Mouse (Mus musculus) heart, postnatal 0 days (tissue): Measurements from ENCODE around the gene Dzip3. TPM values are rescaled to one million over a fixed set of nuclear protein-coding genes. Genes with fewer than 3 reads are reported as not detected.

Experiments
- ATAC-seq: fragments of 200-750 bp; cut with Nextera tagmentation; 2 replicates; pipeline ENCODE4 v1.8.0; 2017; ENCODE audit warnings: low read depth, moderate number of reproducible peaks, moderate library complexity; ENCODE audit not compliant: insufficient read depth
- DNase-seq: peaks from one replicate; pipeline ENCODE4 v3.0.0-alpha.2; 2016; ENCODE audit warnings: low spot score
- H3K27ac ChIP-seq: fragments of 300-500 bp; sonication (generic); 2 replicates; pipeline ENCODE4 v1.5.1; 2014; ENCODE audit warnings: low read depth, mild to moderate bottlenecking
- H3K27me3 ChIP-seq: fragments of 300-500 bp; sonication (generic); 2 replicates; pipeline ENCODE4 v1.6.1; 2014; ENCODE audit warnings: low read length, mixed read lengths; ENCODE audit not compliant: control insufficient read depth, insufficient read depth
- H3K36me3 ChIP-seq: fragments of 300-500 bp; sonication (generic); replicated peaks from 2 replicates; pipeline ENCODE4 v1.6.1; 2014; ENCODE audit warnings: low read length, mixed read lengths; ENCODE audit not compliant: control insufficient read depth, insufficient read depth
- H3K4me1 ChIP-seq: fragments of 300-500 bp; sonication (generic); 2 replicates; pipeline ENCODE4 v1.6.1; 2014; ENCODE audit warnings: antibody characterized with exemption; ENCODE audit not compliant: control insufficient read depth, insufficient read depth
- H3K4me2 ChIP-seq: fragments of 300-500 bp; sonication (generic); 2 replicates; pipeline ENCODE4 v1.6.1; 2014; ENCODE audit warnings: low read depth, mild to moderate bottlenecking, low read length, moderate library complexity
- H3K4me3 ChIP-seq: fragments of 300-500 bp; sonication (generic); 2 replicates; pipeline ENCODE4 v1.5.1; 2014; ENCODE audit warnings: low read depth, low read length
- H3K9ac ChIP-seq: fragments of 300-500 bp; sonication (generic); replicated peaks from 2 replicates; pipeline ENCODE4 v1.6.1; 2014; ENCODE audit warnings: low read depth, low read length, mixed read lengths
- H3K9me3 ChIP-seq: fragments of 300-500 bp; sonication (generic); replicated peaks from 2 replicates; pipeline ENCODE4 v1.6.1; 2016; ENCODE audit warnings: low read length; ENCODE audit not compliant: control insufficient read depth
- CTCF ChIP-seq: IDR thresholded peaks from 2 replicates; pipeline ENCODE4 v1.5.1; 2016; ENCODE audit warnings: antibody characterized with exemption, control low read depth, low read depth
- EP300 ChIP-seq: IDR thresholded peaks from 2 replicates; pipeline ENCODE4 v1.6.1; 2016; ENCODE audit warnings: antibody characterized with exemption, low read depth
- WGBS: fragments of 180-500 bp; shearing (Covaris S2); extraction: QIAGEN DNeasy Blood & Tissue Kit; methylation state at CpG from one replicate; pipeline ENCODE4 v1.1.7; 2014; 5-methylcytosine and 5-hydroxymethylcytosine counted together
- polyA plus RNA-seq: library from polyadenylated mRNA; unstranded; fragments of >200 nt; fragmentation: Nextera tagmentation; extraction: Ambion mirVana; gene quantifications from 2 replicates; pipeline ENCODE4 v1.2.1, GENCODE M21; 2015
- total RNA-seq: library from RNA; depleted of rRNA; stranded (reverse); fragments of >200 nt; gene quantifications from 2 replicates; pipeline ENCODE4 v1.2.3, GENCODE M21; 2014; ENCODE audit warnings: low replicate concordance

Dzip3 gene
- total and polyA plus RNA-seq, 2 experiments from 2014 or later = 4.3 to 10.8 TPM

GRCm38 (mm10) chr16:49004151-49004550 is 10.2 kb upstream of the Dzip3 start:
- DNase-seq = no peak
- Histone ChIP-seq H3K9me3 (no peaks in the 10 kb centered on the region), H3K27ac (no peak overlapping the region), H3K9ac (no peak overlapping the region), H3K36me3 (peaks cover 39% of the 10 kb centered on the region), H3K4me3 (no peak overlapping the region), H3K27me3 (no peaks in the 10 kb centered on the region), H3K4me2 (no peak overlapping the region), H3K4me1 (no peaks in the 10 kb centered on the region)
- no peak for ATAC-seq
- WGBS = 96% methylated on average over 5 of the region's 5 CpGs
- no peak for TF ChIP-seq EP300

- peaks cover 12% of the 10 kb centered on the region for H3K36me3 ChIP-seq
- DNase-seq (no peak), ATAC-seq (0 out of 2 replicates have a peak, but pooled peaks have one; percentile 3)
- peak overlapping the region; percentile 99 for H3K9ac ChIP-seq
- no peaks in the 10 kb centered on the region for H3K9me3 ChIP-seq
- H3K4me3 ChIP-seq = peak overlapping the region; percentile 99
- H3K27ac ChIP-seq = peak overlapping the region; percentile 97
- TF ChIP-seq CTCF (no peak), EP300 (no peak)
- under 1% methylated on average over 18 of the region's 18 CpGs for WGBS
- H3K4me1 ChIP-seq = peaks cover 14% of the 10 kb centered on the region; the same call in 1 of the 2 replicates
- peak overlapping the region; percentile 95 for H3K4me2 ChIP-seq
- H3K27me3 ChIP-seq = no peaks in the 10 kb centered on the region
These were observed 353 bp upstream of the Dzip3 start for GRCm38 (mm10) chr16:48994343-48994693.

DNA sequence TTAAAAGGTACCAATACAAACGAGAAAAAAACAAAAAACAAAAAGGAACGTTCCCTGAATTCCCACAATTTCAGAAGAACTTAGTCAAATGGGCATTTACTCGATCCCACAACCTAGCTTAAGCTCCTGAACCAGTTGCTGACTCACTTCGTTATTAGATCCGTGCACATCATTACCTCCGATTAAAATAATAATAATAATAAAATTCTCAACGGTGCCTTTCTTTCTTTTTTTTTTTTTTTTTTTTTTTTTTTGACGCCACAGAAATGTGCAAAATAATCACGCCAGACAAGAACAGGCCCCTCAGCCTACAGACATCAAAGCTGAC is 770 bp downstream of the Dzip3 start:
- Histone ChIP-seq H3K27ac (peak overlapping the region; percentile 97), H3K4me1 (peaks cover 14% of the 10 kb centered on the region; the same call in 1 of the 2 replicates), H3K9ac (peak overlapping the region; percentile 99), H3K27me3 (no peaks in the 10 kb centered on the region), H3K4me3 (peak overlapping the region; percentile 99), H3K36me3 (peaks cover 4% of the 10 kb centered on the region; the same call in 1 of the 2 replicates), H3K9me3 (no peaks in the 10 kb centered on the region), H3K4me2 (peak overlapping the region; percentile 95)
- no peak for ATAC-seq
- TF ChIP-seq EP300 = no peak
- no peak for TF ChIP-seq CTCF
- WGBS = 2% methylated on average over 9 of the region's 9 CpGs
- no peak for DNase-seq

DNA sequence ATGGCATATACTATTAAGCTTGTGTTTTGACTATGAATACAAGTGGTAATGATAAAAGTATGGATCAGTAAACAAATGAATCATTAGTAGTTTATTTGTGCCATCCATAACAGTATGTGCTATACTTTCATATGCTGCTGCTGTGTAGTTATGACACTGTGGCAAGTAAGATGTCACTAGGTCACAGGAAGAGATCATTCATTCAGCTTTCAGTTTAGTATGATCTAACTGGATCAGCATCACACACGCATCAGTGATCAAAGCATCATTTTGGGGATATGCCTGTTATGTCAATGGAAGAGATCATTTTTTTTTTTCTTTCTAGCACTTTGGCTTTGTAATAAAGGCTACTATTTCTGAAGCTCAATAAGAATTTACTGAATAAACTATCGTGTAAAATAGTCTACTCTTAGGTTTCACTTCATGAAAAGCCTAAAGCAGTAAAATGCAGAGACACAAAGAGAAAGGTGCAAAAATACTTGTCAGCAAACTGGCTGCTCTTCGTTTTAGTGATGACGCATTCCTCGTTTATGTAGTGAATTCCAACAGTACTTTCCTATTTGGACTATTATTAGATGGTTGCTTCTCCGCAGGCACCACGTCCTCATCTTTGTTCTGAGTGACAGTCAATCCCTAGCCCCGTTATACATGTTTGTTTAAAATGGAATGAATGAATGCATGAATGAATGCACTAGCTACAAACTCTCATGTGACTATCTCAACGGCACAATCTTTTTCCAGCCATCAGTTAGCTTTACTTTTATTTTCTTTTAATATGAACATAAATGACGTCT is 1.3 kb downstream of the Dzip3 start:
- peak overlapping the region; percentile 97 for H3K27ac ChIP-seq
- 12% methylated on average over 10 of the region's 10 CpGs for WGBS
- peak overlapping the region; percentile 95 for H3K4me2 ChIP-seq
- DNase-seq (peak; percentile 75), ATAC-seq (no peak)
- no peaks in the 10 kb centered on the region for H3K9me3 ChIP-seq
- peak overlapping the region; percentile 99 for H3K4me3 ChIP-seq
- no peak for TF ChIP-seq EP300
- peaks cover 4% of the 10 kb centered on the region; the same call in 1 of the 2 replicates for H3K36me3 ChIP-seq
- H3K4me1 ChIP-seq = peaks cover 14% of the 10 kb centered on the region; the same call in 1 of the 2 replicates
- no peaks in the 10 kb centered on the region for H3K27me3 ChIP-seq
- peak overlapping the region; percentile 99 for H3K9ac ChIP-seq

- TF ChIP-seq CTCF (no peak), EP300 (no peak)
- no peak overlapping the region for H3K4me2 ChIP-seq
- 0 out of 2 replicates have a peak, but pooled peaks cover 5% of the 10 kb centered on the region for H3K4me1 ChIP-seq
- no peak overlapping the region for H3K4me3 ChIP-seq
- H3K27ac ChIP-seq = no peak overlapping the region
- H3K9me3 ChIP-seq = no peaks in the 10 kb centered on the region
- no peak overlapping the region for H3K9ac ChIP-seq
- H3K36me3 ChIP-seq = 0 out of 2 replicates have a peak, but pooled peaks cover 4% of the 10 kb centered on the region
- ATAC-seq = no peak
- H3K27me3 ChIP-seq = no peaks in the 10 kb centered on the region
- DNase-seq = no peak
These were observed 4.3 kb downstream of the Dzip3 start for GRCm38 (mm10) chr16:48989700-48990099.
